Comparison of ENCODE assay signal across 9 mouse cellular contexts in the genomic region with DNA sequence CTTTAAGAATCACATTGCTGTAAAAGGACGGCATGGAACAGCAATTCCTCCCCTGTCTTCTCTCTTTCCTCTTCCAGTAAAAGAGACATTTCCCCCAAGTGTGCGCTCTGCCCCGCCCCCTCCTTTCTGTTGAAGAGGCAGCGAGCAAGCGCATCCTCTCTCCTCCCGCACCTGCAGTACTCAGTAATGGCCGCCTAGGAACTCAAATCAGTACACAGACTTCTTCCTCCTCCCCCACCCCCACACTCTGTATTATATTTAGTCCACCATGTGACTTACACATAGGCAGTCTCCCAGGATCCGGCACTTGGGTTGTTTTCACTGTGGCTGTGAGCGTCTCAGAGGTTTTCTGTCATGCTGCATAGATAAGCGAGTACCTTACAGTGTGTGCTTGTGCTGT. TPM values are rescaled to one million over a fixed set of nuclear protein-coding genes. Genes with fewer than 3 reads are reported as not detected.
DNase-seq lines count a peak whose midpoint lies in the region; ATAC-seq and TF ChIP-seq lines count a peak whose summit lies in the region.
"Had no signal": no experiment of that assay in that cellular context is flagged by ENCODE, and none has a peak within 500 bp of the region (broad histone marks: within the 10 kb centered on the region; RNA-seq: fewer than 3 reads in every experiment).

No protein-coding gene starts in this region.

- no peak for ATAC-seq in intestine, embryonic 14.5 days (replicated peaks; ENCODE audit: low FRiP score, low TSS enrichment, low read depth)
- ATAC-seq in intestine, postnatal 0 days: no peak; the same call in 1 of the 2 replicates
- ATAC-seq in hindbrain, embryonic 13.5 days (ENCODE audit: low FRiP score): peak; percentile 88

- H3K27ac ChIP-seq in intestine, embryonic 14.5 days (ENCODE audit: low read depth): no peak overlapping the region
- H3K27ac ChIP-seq in intestine, postnatal 0 days (ENCODE audit: low read depth, low read length): no peak overlapping the region
- peak overlapping the region; percentile 85 for H3K27ac ChIP-seq in hindbrain, embryonic 13.5 days

- intact Hi-C loops in left cerebral cortex, postnatal 36 days (cut with DNase I): loop anchor here (1.0 to 5.0 kb wide), 4 partner anchors 56 to 246 kb away; partner anchors contain the start of genes Cntrob, Cyb5d1, Naa38 and Trappc1

- H3K9ac ChIP-seq in intestine, embryonic 14.5 days (ENCODE audit: low read length): no peak overlapping the region
- no peak overlapping the region for H3K9ac ChIP-seq in intestine, postnatal 0 days (ENCODE audit: low read depth, low read length)
- 0 out of 2 replicates have a peak overlapping the region, but pooled peaks have one; percentile 43 for H3K9ac ChIP-seq in hindbrain, embryonic 13.5 days

- 19% methylated on average over 10 of the region's 10 CpGs for WGBS in intestine, embryonic 14.5 days
- WGBS in intestine, postnatal 0 days: 15% methylated on average over 10 of the region's 10 CpGs
- 15% methylated on average over 10 of the region's 10 CpGs for WGBS in hindbrain, embryonic 13.5 days

- no peak for TF ChIP-seq CTCF in intestine, postnatal 0 days (IDR thresholded peaks at IDR 0.05; ENCODE audit: low read depth)

- no peaks in the 10 kb centered on the region for H3K27me3 ChIP-seq in intestine, embryonic 14.5 days (replicated peaks; ENCODE audit: control insufficient read depth, insufficient read depth, low read length)
- 0 out of 2 replicates have a peak, but pooled peaks cover 3% of the 10 kb centered on the region for H3K27me3 ChIP-seq in intestine, postnatal 0 days (replicated peaks; ENCODE audit: control insufficient read depth, insufficient read depth, low read length)
- H3K27me3 ChIP-seq in hindbrain, embryonic 13.5 days: peaks cover 10% of the 10 kb centered on the region

- no peaks in the 10 kb centered on the region for H3K9me3 ChIP-seq in intestine, embryonic 14.5 days (ENCODE audit: control insufficient read depth, low read length)
- H3K9me3 ChIP-seq in intestine, postnatal 0 days (ENCODE audit: control insufficient read depth): no peaks in the 10 kb centered on the region
- no peaks in the 10 kb centered on the region for H3K9me3 ChIP-seq in hindbrain, embryonic 13.5 days
- H3K9me3 ChIP-seq: G1E had no signal

- no peak for DNase-seq in intestine, embryonic 14.5 days (ENCODE audit: low spot score)
- peak; percentile 85 for DNase-seq in brain, embryonic 18.5 days (ENCODE audit: low read depth, low spot score)
- peak; percentile 90 to 92 for DNase-seq in frontal cortex, adult 2 months (ENCODE audit: extremely low spot score in 1 of 2, low spot score in 1 of 2)
- peak; percentile 74 to 77 for DNase-seq in left cerebral cortex, postnatal 36 days (ENCODE audit: low spot score in 2 of 2)
- DNase-seq in right cerebral cortex, postnatal 10 days (ENCODE audit: low spot score in 2 of 2): peak; percentile 94 to 95
- no peak for DNase-seq in ovary, postnatal 36 days (ENCODE audit: low spot score)

- H3K4me2 ChIP-seq in intestine, embryonic 14.5 days (ENCODE audit: low read length): peak overlapping the region; percentile 25; the same call in 1 of the 2 replicates
- no peak overlapping the region; the same call in 1 of the 2 replicates for H3K4me2 ChIP-seq in intestine, postnatal 0 days (replicated peaks; ENCODE audit: low read depth)
- peak overlapping the region; percentile 44 for H3K4me2 ChIP-seq in hindbrain, embryonic 13.5 days

- no peaks in the 10 kb centered on the region; the same call in 1 of the 2 replicates for H3K4me1 ChIP-seq in intestine, embryonic 14.5 days (replicated peaks; ENCODE audit: control insufficient read depth, insufficient read depth, low read length)
- H3K4me1 ChIP-seq in intestine, postnatal 0 days (replicated peaks; ENCODE audit: control insufficient read depth, insufficient read depth, low read length): no peaks in the 10 kb centered on the region
- H3K4me1 ChIP-seq in hindbrain, embryonic 13.5 days (replicated peaks): peaks cover 19% of the 10 kb centered on the region

- no peaks in the 10 kb centered on the region for H3K36me3 ChIP-seq in intestine, embryonic 14.5 days (ENCODE audit: control insufficient read depth, insufficient read depth, low read length)
- H3K36me3 ChIP-seq in intestine, postnatal 0 days (ENCODE audit: control insufficient read depth, insufficient read depth): no peaks in the 10 kb centered on the region
- H3K36me3 ChIP-seq in hindbrain, embryonic 13.5 days: no peaks in the 10 kb centered on the region
- H3K36me3 ChIP-seq: G1E had no signal

- H3K4me3 ChIP-seq in intestine, embryonic 14.5 days (ENCODE audit: low read depth, low read length): no peak overlapping the region
- no peak overlapping the region for H3K4me3 ChIP-seq in intestine, postnatal 0 days (ENCODE audit: low read depth, low read length)
- H3K4me3 ChIP-seq in hindbrain, embryonic 13.5 days: peak overlapping the region; percentile 19

RNA-seq across cellular contexts. Expression of gene Gucy2e, which starts 29.4 kb away (rescaled TPM):
- polyA plus RNA-seq in intestine, embryonic 14.5 days (2014; fragmentation: Nextera tagmentation; extraction: Ambion mirVana): 0.01 TPM in 1 of 2 replicates, not detected in the other
- polyA plus RNA-seq in intestine, postnatal 0 days (2015; fragmentation: Nextera tagmentation; extraction: Ambion mirVana): 0.03 TPM in 1 of 2 replicates, not detected in the other
- 0.92 and 1.00 TPM in 2 replicates for polyA plus RNA-seq in frontal cortex, adult 2 months (2012; rRNA removed)
- polyA plus RNA-seq in hindbrain, embryonic 13.5 days (2015; fragmentation: Nextera tagmentation; extraction: Ambion mirVana): 0.21 and 0.30 TPM in 2 replicates
- total RNA-seq in left cerebral cortex, postnatal 36 days (2021): 1 to 10 TPM in 1 of 2 experiments, under 1 TPM in 1; 0.84 to 1.2 TPM
- polyA plus RNA-seq: G1E had no signal

RNA-seq across cellular contexts. Expression of gene Cntrob, which starts 57.3 kb away (rescaled TPM):
- 15.5 and 17.4 TPM in 2 replicates for polyA plus RNA-seq in intestine, embryonic 14.5 days (2014; fragmentation: Nextera tagmentation; extraction: Ambion mirVana)
- 7.4 and 7.9 TPM in 2 replicates for polyA plus RNA-seq in intestine, postnatal 0 days (2015; fragmentation: Nextera tagmentation; extraction: Ambion mirVana)
- polyA plus RNA-seq in frontal cortex, adult 2 months (2012; rRNA removed): 27.8 and 31.3 TPM in 2 replicates
- polyA plus RNA-seq in hindbrain, embryonic 13.5 days (2015; fragmentation: Nextera tagmentation; extraction: Ambion mirVana): 22.6 and 24.4 TPM in 2 replicates
- total RNA-seq in left cerebral cortex, postnatal 36 days (2021): 10 to 100 TPM; 15.5 to 24.2 TPM

RNA-seq across cellular contexts. Expression of gene Trappc1, which starts 57.5 kb away (rescaled TPM):
- polyA plus RNA-seq in intestine, embryonic 14.5 days (2014; fragmentation: Nextera tagmentation; extraction: Ambion mirVana): 155 and 160 TPM in 2 replicates
- 173 and 182 TPM in 2 replicates for polyA plus RNA-seq in intestine, postnatal 0 days (2015; fragmentation: Nextera tagmentation; extraction: Ambion mirVana)
- 73.4 and 85.0 TPM in 2 replicates for polyA plus RNA-seq in frontal cortex, adult 2 months (2012; rRNA removed)
- polyA plus RNA-seq in hindbrain, embryonic 13.5 days (2015; fragmentation: Nextera tagmentation; extraction: Ambion mirVana): 204 and 210 TPM in 2 replicates
- 10 to 100 TPM; 50.9 to 59.8 TPM for total RNA-seq in left cerebral cortex, postnatal 36 days (2021)

RNA-seq across cellular contexts. Expression of gene Kcnab3, which starts 59.8 kb away (rescaled TPM):
- polyA plus RNA-seq in intestine, embryonic 14.5 days (2014; fragmentation: Nextera tagmentation; extraction: Ambion mirVana): 2.8 and 3.2 TPM in 2 replicates
- polyA plus RNA-seq in intestine, postnatal 0 days (2015; fragmentation: Nextera tagmentation; extraction: Ambion mirVana): 1.3 and 1.4 TPM in 2 replicates
- polyA plus RNA-seq in frontal cortex, adult 2 months (2012; rRNA removed): 105 and 109 TPM in 2 replicates
- polyA plus RNA-seq in hindbrain, embryonic 13.5 days (2015; fragmentation: Nextera tagmentation; extraction: Ambion mirVana): 4.2 and 5.1 TPM in 2 replicates
- total RNA-seq in left cerebral cortex, postnatal 36 days (2021): 10 to 100 TPM; 72.6 to 78.9 TPM

Comparison
In these comparisons a context has a peak if more than half of its experiments do, and no peak if none do; other contexts are left out.
1. DNase-seq: peak in brain, embryonic 18.5 days (single experiment), frontal cortex, adult 2 months (2 of 2), left cerebral cortex, postnatal 36 days (2 of 2) and right cerebral cortex, postnatal 10 days (2 of 2); none in intestine, embryonic 14.5 days (single experiment) and ovary, postnatal 36 days (single experiment).